Mouse (Mus musculus) urinary bladder, postnatal 4 days (tissue): ENCODE results near the gene Rfx1.
A peak's percentile ranks its signal among the peaks of the same experiment; 100 is the strongest.

ENCODE experiments used
- DNase-seq, 2 experiments: peaks; one replicate each; pipeline ENCODE4 v3.0.0; 2021 to 2022; ENCODE audit warnings: low spot score in 2 of 2

Rfx1 gene

GRCm38 (mm10) chr8:84060245-84060644, 6.4 kb upstream of the Rfx1 start:
- DNase-seq, result no peak

- no peak for DNase-seq
Observed at GRCm38 (mm10) chr8:84063861-84064610, 2.6 kb upstream of the Rfx1 start.

GRCm38 (mm10) chr8:84065037-84065436, 1.6 kb upstream of the Rfx1 start, which contains the start of gene Gm10643:
Gm10643 (minus strand) TSS chr8:84065137.
- no peak for DNase-seq

- DNase-seq, result no peak
Observed at GRCm38 (mm10) chr8:84065457-84066072, 1.1 kb upstream of the Rfx1 start.

- peak; percentile 96 to 97 for DNase-seq
Observed at GRCm38 (mm10) chr8:84067047-84067573, 476 bp downstream of the Rfx1 start.

GRCm38 (mm10) chr8:84067911-84068310, 1.3 kb downstream of the Rfx1 start:
- no peak for DNase-seq

GRCm38 (mm10) chr8:84068316-84069035, 1.8 kb downstream of the Rfx1 start:
- DNase-seq, result no peak

GRCm38 (mm10) chr8:84069169-84069568, 2.5 kb downstream of the Rfx1 start:
- DNase-seq, result no peak

- no peak for DNase-seq
Observed at GRCm38 (mm10) chr8:84069750-84070149, 3.1 kb downstream of the Rfx1 start.

GRCm38 (mm10) chr8:84070241-84070640, 3.6 kb downstream of the Rfx1 start:
- no peak for DNase-seq

- DNase-seq, result no peak
Observed at GRCm38 (mm10) chr8:84070667-84071066, 4.0 kb downstream of the Rfx1 start.

- DNase-seq, result no peak
Observed at GRCm38 (mm10) chr8:84071921-84072320, 5.3 kb downstream of the Rfx1 start.

GRCm38 (mm10) chr8:84072321-84072720, 5.7 kb downstream of the Rfx1 start:
- DNase-seq, result no peak

- DNase-seq, result no peak
Observed at GRCm38 (mm10) chr8:84073230-84073976, 6.8 kb downstream of the Rfx1 start.

GRCm38 (mm10) chr8:84076412-84076811, 9.8 kb downstream of the Rfx1 start:
- DNase-seq, result no peak

GRCm38 (mm10) chr8:84076849-84077248, 10.2 kb downstream of the Rfx1 start:
- no peak for DNase-seq

GRCm38 (mm10) chr8:84079206-84079605, 12.6 kb downstream of the Rfx1 start:
- DNase-seq, result no peak

GRCm38 (mm10) chr8:84083829-84084241, 17.2 kb downstream of the Rfx1 start:
- no peak for DNase-seq

GRCm38 (mm10) chr8:84084341-84085115, 17.9 kb downstream of the Rfx1 start:
- DNase-seq, result no peak

- DNase-seq, result no peak
Observed at GRCm38 (mm10) chr8:84087156-84087555, 20.5 kb downstream of the Rfx1 start.

- no peak for DNase-seq
Observed at GRCm38 (mm10) chr8:84087821-84088220, 21.2 kb downstream of the Rfx1 start.
